Mouse (Mus musculus): ENCODE data around the gene Nxnl2.

- TF ChIP-seq POLR2A (IDR thresholded peaks at IDR 0.05; ENCODE audit: low read depth, low read length), result no peak
- TF ChIP-seq CTCF (conservative IDR thresholded peaks at IDR 0.05; ENCODE audit: insufficient read depth, insufficient read length, low read depth, low read length), result no peak
Observed at GRCm38 (mm10) chr13:51210639-51211038, 39.8 kb downstream of the Nxnl2 start.
